Mouse (Mus musculus) heart, embryonic 16.5 days (tissue): ENCODE results near the gene Adrb1. TPM values are rescaled to one million over a fixed set of nuclear protein-coding genes. Genes with fewer than 3 reads are reported as not detected.
"Not testable (repeated sequence)": the region's sequence is repeated elsewhere in the genome, so short reads cannot be mapped to it uniquely, and the experiment has no call there.

ENCODE experiments used
- ATAC-seq: fragments of 200-750 bp; cut with Nextera tagmentation; replicated peaks from 2 replicates; pipeline ENCODE4 v1.8.0; 2017; ENCODE audit warnings: moderate number of reproducible peaks; ENCODE audit not compliant: insufficient read depth, low FRiP score; ENCODE audit errors: extremely low read depth
- H3K27ac ChIP-seq: fragments of 300-500 bp; sonication (generic); 2 replicates; pipeline ENCODE4 v1.5.1; 2014; ENCODE audit warnings: mild to moderate bottlenecking, low read length, control low read depth, moderate library complexity
- H3K27me3 ChIP-seq: fragments of 300-500 bp; sonication (generic); 2 replicates; pipeline ENCODE4 v1.6.1; 2014; ENCODE audit warnings: low read length, mixed read lengths; ENCODE audit not compliant: control insufficient read depth, insufficient read depth
- H3K36me3 ChIP-seq: fragments of 300-500 bp; sonication (generic); 2 replicates; pipeline ENCODE4 v1.6.1; 2014; ENCODE audit not compliant: control insufficient read depth, insufficient read depth
- H3K4me1 ChIP-seq: fragments of 300-500 bp; sonication (generic); 2 replicates; pipeline ENCODE4 v1.6.1; 2014; ENCODE audit warnings: low read length, mixed read lengths; ENCODE audit not compliant: control insufficient read depth, insufficient read depth
- H3K4me2 ChIP-seq: fragments of 300-500 bp; sonication (generic); 2 replicates; pipeline ENCODE4 v1.6.1; 2014; ENCODE audit warnings: low read depth, mild to moderate bottlenecking, control low read depth, low read length
- H3K4me3 ChIP-seq: fragments of 300-500 bp; sonication (generic); 2 replicates; pipeline ENCODE4 v1.5.1; 2014; ENCODE audit warnings: mild to moderate bottlenecking, control low read depth, low read length
- H3K9ac ChIP-seq: fragments of 300-500 bp; sonication (generic); 2 replicates; pipeline ENCODE4 v1.6.1; 2014; ENCODE audit warnings: low read length, control low read depth
- H3K9me3 ChIP-seq: fragments of 300-500 bp; sonication (generic); replicated peaks from 2 replicates; pipeline ENCODE4 v1.6.1; 2016; ENCODE audit warnings: low read length; ENCODE audit not compliant: control insufficient read depth
- WGBS: fragments of 180-500 bp; shearing (Covaris S2); extraction: QIAGEN DNeasy Blood & Tissue Kit; methylation state at CpG from one replicate; pipeline ENCODE4 v1.1.7; 2014; 5-methylcytosine and 5-hydroxymethylcytosine counted together
- polyA plus RNA-seq: library from polyadenylated mRNA; unstranded; fragments of >200 nt; fragmentation: Nextera tagmentation; extraction: Ambion mirVana; gene quantifications from 2 replicates; pipeline ENCODE4 v1.2.1, GENCODE M21; 2015

Gene Adrb1
- polyA plus RNA-seq, 1 experiment from 2014 or later, result 2.7 TPM

- no peaks in the 10 kb centered on the region for H3K27me3 ChIP-seq
- H3K4me3 ChIP-seq, result no peak overlapping the region
- peaks cover 30% of the 10 kb centered on the region for H3K4me1 ChIP-seq
- 63% methylated on average over 7 of the region's 7 CpGs for WGBS
- no peak for ATAC-seq
- H3K27ac ChIP-seq, result no peak overlapping the region
- no peak overlapping the region for H3K9ac ChIP-seq
- H3K9me3 ChIP-seq, result 0 out of 2 replicates have a peak, but pooled peaks cover under 1% of the 10 kb centered on the region
- H3K36me3 ChIP-seq, result no peaks in the 10 kb centered on the region
- no peak overlapping the region for H3K4me2 ChIP-seq
Observed at GRCm38 (mm10) chr19:56772158-56772557, 50.2 kb downstream of the Adrb1 start.

GRCm38 (mm10) chr19:56773393-56773971, 51.5 kb downstream of the Adrb1 start:
- no peaks in the 10 kb centered on the region for H3K36me3 ChIP-seq
- no peaks in the 10 kb centered on the region for H3K27me3 ChIP-seq
- H3K9me3 ChIP-seq, result no peaks in the 10 kb centered on the region
- peaks cover 33% of the 10 kb centered on the region for H3K4me1 ChIP-seq
- H3K27ac ChIP-seq, result no peak overlapping the region; the same call in 1 of the 2 replicates
- H3K4me2 ChIP-seq, result no peak overlapping the region
- 63% methylated on average over 10 of the region's 10 CpGs for WGBS
- no peak overlapping the region for H3K4me3 ChIP-seq
- no peak overlapping the region for H3K9ac ChIP-seq
- no peak for ATAC-seq

GRCm38 (mm10) chr19:56774408-56774962, 52.5 kb downstream of the Adrb1 start:
- Histone ChIP-seq H3K4me2 (no peak overlapping the region), H3K27ac (peak overlapping the region; percentile 81), H3K4me1 (peaks cover 33% of the 10 kb centered on the region), H3K9me3 (no peaks in the 10 kb centered on the region), H3K4me3 (no peak overlapping the region), H3K36me3 (no peaks in the 10 kb centered on the region), H3K27me3 (no peaks in the 10 kb centered on the region), H3K9ac (no peak overlapping the region)
- peak; percentile 82 for ATAC-seq
- WGBS, result 21% methylated on average over 9 of the region's 9 CpGs

GRCm38 (mm10) chr19:56774971-56775892, 53.2 kb downstream of the Adrb1 start:
- peak overlapping the region; percentile 81 for H3K27ac ChIP-seq

GRCm38 (mm10) chr19:56775893-56776718, 54.1 kb downstream of the Adrb1 start:
- Histone ChIP-seq H3K9ac (peak overlapping the region; percentile 63), H3K4me2 (peak overlapping the region; percentile 69), H3K36me3 (no peaks in the 10 kb centered on the region), H3K27ac (no peak overlapping the region), H3K4me1 (peaks cover 33% of the 10 kb centered on the region), H3K27me3 (no peaks in the 10 kb centered on the region), H3K4me3 (peak overlapping the region; percentile 41), H3K9me3 (no peaks in the 10 kb centered on the region)
- no peak for ATAC-seq
- WGBS, result 10% methylated on average over 18 of the region's 18 CpGs

More at GRCm38 (mm10) chr19:56774971-56775892, 53.2 kb downstream of the Adrb1 start:
- no peak for ATAC-seq
- 21% methylated on average over 24 of the region's 24 CpGs for WGBS
- H3K4me1 ChIP-seq, result peaks cover 33% of the 10 kb centered on the region
- H3K9ac ChIP-seq, result peak overlapping the region; percentile 63
- peak overlapping the region; percentile 41 for H3K4me3 ChIP-seq
- H3K36me3 ChIP-seq, result no peaks in the 10 kb centered on the region
- H3K27me3 ChIP-seq, result no peaks in the 10 kb centered on the region
- H3K4me2 ChIP-seq, result peak overlapping the region; percentile 69
- no peaks in the 10 kb centered on the region for H3K9me3 ChIP-seq

- Histone ChIP-seq H3K27me3 (no peaks in the 10 kb centered on the region), H3K4me1 (peaks cover 33% of the 10 kb centered on the region), H3K27ac (no peak overlapping the region), H3K9me3 (no peaks in the 10 kb centered on the region), H3K9ac (peak overlapping the region; percentile 39; the same call in 1 of the 2 replicates), H3K4me3 (no peak overlapping the region; the same call in 1 of the 2 replicates), H3K4me2 (peak overlapping the region; percentile 69), H3K36me3 (no peaks in the 10 kb centered on the region)
- no peak for ATAC-seq
- WGBS, result 23% methylated on average over 16 of the region's 16 CpGs
Observed at GRCm38 (mm10) chr19:56776719-56777382, 54.9 kb downstream of the Adrb1 start.

- 93% methylated on average over 7 of the region's 7 CpGs for WGBS
Observed at GRCm38 (mm10) chr19:56778532-56778931, 56.5 kb downstream of the Adrb1 start.

More at GRCm38 (mm10) chr19:56778532-56778931, 56.5 kb downstream of the Adrb1 start:
- ATAC-seq, H3K27ac ChIP-seq, H3K36me3 ChIP-seq, H3K9ac ChIP-seq, H3K9me3 ChIP-seq, H3K27me3 ChIP-seq, H3K4me3 ChIP-seq, H3K4me2 ChIP-seq: not testable (repeated sequence)
- peaks cover 31% of the 10 kb centered on the region for H3K4me1 ChIP-seq
